Mouse (Mus musculus): Measurements from ENCODE around the gene Dapk1. TPM values are rescaled to one million over a fixed set of nuclear protein-coding genes. Genes with fewer than 3 reads are reported as not detected.

Gene Dapk1
- polyA plus RNA-seq, 1 experiment from 2014 or later = 21.4 TPM

DNA sequence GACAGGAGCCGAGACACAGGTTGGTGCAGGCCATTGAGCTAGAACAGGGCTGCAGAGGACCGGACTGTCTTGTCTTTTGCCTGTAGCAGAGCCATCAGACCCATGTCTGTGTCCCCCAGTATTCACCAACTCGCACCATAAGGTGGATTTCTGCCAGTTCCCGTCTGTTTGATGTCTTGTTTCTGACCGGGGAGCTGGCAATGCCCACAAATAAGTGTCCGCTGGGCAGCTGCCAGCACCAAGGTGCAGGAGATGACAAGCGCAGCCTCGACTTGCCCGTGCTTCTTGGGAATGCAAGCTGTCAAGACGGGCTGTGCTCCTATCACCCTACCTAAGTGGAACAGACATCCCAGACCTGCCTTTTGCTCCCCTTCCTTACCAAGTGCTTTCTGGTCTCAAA is 115.7 kb downstream of the Dapk1 start:
- ATAC-seq (ENCODE audit: insufficient number of reproducible peaks, insufficient read depth, low FRiP score, low TSS enrichment, low read depth) = no peak
- no peaks in the 10 kb centered on the region for H3K4me1 ChIP-seq (replicated peaks)
- WGBS = 91% methylated on average over 10 of the region's 10 CpGs

GRCm38 (mm10) chr13:60719581-60719980 is 117.8 kb downstream of the Dapk1 start:
- no peaks in the 10 kb centered on the region for H3K27me3 ChIP-seq
- H3K4me3 ChIP-seq (replicated peaks) = no peak overlapping the region
- ATAC-seq (ENCODE audit: insufficient number of reproducible peaks, insufficient read depth, low FRiP score, low TSS enrichment, low read depth) = no peak
- no peaks in the 10 kb centered on the region for H3K9me3 ChIP-seq
- 90% methylated on average over 10 of the region's 10 CpGs for WGBS
- H3K36me3 ChIP-seq = peaks cover 50% of the 10 kb centered on the region
- H3K27ac ChIP-seq = no peak overlapping the region
- H3K9ac ChIP-seq (replicated peaks) = no peak overlapping the region
- H3K4me2 ChIP-seq = no peak overlapping the region
- no peaks in the 10 kb centered on the region for H3K4me1 ChIP-seq (replicated peaks)

More for the DNA sequence above, 115.7 kb downstream of the Dapk1 start:
- Histone ChIP-seq H3K36me3 (peaks cover 33% of the 10 kb centered on the region; the same call in 1 of the 2 replicates), H3K4me3 (replicated peaks) (no peak overlapping the region), H3K9me3 (no peaks in the 10 kb centered on the region), H3K9ac (replicated peaks) (no peak overlapping the region), H3K27ac (no peak overlapping the region), H3K4me2 (no peak overlapping the region), H3K27me3 (no peaks in the 10 kb centered on the region)

GRCm38 (mm10) chr13:60722763-60723162 is 121.0 kb downstream of the Dapk1 start:
- 91% methylated on average over 8 of the region's 8 CpGs for WGBS
- no peak overlapping the region for H3K9ac ChIP-seq (replicated peaks)
- no peak overlapping the region for H3K27ac ChIP-seq
- H3K9me3 ChIP-seq = no peaks in the 10 kb centered on the region
- peaks cover 69% of the 10 kb centered on the region for H3K36me3 ChIP-seq
- H3K4me1 ChIP-seq (replicated peaks) = no peaks in the 10 kb centered on the region
- no peaks in the 10 kb centered on the region for H3K27me3 ChIP-seq
- no peak overlapping the region for H3K4me2 ChIP-seq
- H3K4me3 ChIP-seq (replicated peaks) = no peak overlapping the region
- no peak for ATAC-seq (ENCODE audit: insufficient number of reproducible peaks, insufficient read depth, low FRiP score, low TSS enrichment, low read depth)

DNA sequence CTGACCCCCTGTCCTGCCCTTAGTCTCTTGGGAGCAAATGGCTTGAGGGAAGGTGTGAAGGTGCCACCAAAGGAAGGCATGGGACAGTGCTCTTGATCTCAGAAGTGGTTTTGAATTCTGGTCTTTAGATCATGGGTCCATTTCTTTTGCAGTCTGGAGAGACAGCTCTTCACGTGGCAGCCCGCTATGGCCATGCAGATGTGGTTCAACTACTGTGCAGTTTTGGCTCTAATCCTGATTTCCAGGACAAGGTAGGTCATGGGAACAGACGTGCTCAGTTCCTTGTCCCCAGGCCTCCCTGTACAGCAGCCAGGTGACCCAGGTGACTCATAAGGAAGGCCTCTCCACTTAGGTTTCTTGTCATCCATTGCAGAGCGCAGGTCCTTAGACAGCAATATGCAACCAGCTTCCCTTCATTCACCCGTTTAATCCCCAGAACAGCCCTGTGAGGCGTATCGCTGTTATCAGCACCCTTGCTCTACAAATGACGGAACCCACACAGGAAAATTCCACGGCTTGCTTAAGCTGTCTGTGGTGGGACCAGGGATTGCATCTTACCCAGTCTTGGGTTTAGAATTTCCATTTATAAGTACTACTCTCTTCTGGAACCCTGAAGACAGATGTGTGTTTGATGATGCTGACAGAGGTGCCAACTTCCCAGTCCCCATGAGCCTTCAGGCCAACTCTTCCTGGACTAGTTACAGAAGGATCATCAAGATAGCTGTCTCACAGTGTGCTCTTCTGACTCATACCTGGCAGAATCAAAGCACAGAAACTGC is 126.7 kb downstream of the Dapk1 start:
- no peak overlapping the region for H3K9ac ChIP-seq (replicated peaks)
- 89% methylated on average over 9 of the region's 9 CpGs for WGBS
- no peak for ATAC-seq (ENCODE audit: insufficient number of reproducible peaks, insufficient read depth, low FRiP score, low TSS enrichment, low read depth)

GRCm38 (mm10) chr13:60729055-60729402 is 127.3 kb downstream of the Dapk1 start:
- Histone ChIP-seq H3K4me3 (replicated peaks) (no peak overlapping the region), H3K9ac (replicated peaks) (no peak overlapping the region), H3K27ac (no peak overlapping the region), H3K4me2 (no peak overlapping the region), H3K9me3 (no peaks in the 10 kb centered on the region), H3K36me3 (peaks cover 58% of the 10 kb centered on the region), H3K27me3 (no peaks in the 10 kb centered on the region), H3K4me1 (replicated peaks) (no peaks in the 10 kb centered on the region)
- 75% methylated on average over 3 of the region's 3 CpGs for WGBS
- no peak for ATAC-seq (ENCODE audit: insufficient number of reproducible peaks, insufficient read depth, low FRiP score, low TSS enrichment, low read depth)

More for the DNA sequence above, 126.7 kb downstream of the Dapk1 start:
- Histone ChIP-seq H3K4me2 (no peak overlapping the region), H3K36me3 (peaks cover 64% of the 10 kb centered on the region), H3K4me1 (replicated peaks) (no peaks in the 10 kb centered on the region), H3K9me3 (no peaks in the 10 kb centered on the region), H3K27ac (no peak overlapping the region), H3K4me3 (replicated peaks) (no peak overlapping the region), H3K27me3 (no peaks in the 10 kb centered on the region)

- no peaks in the 10 kb centered on the region for H3K9me3 ChIP-seq
- no peaks in the 10 kb centered on the region for H3K27me3 ChIP-seq
- H3K4me2 ChIP-seq = no peak overlapping the region
- no peak overlapping the region for H3K9ac ChIP-seq (replicated peaks)
- no peak overlapping the region for H3K4me3 ChIP-seq (replicated peaks)
- H3K4me1 ChIP-seq (replicated peaks) = no peaks in the 10 kb centered on the region
- no peak overlapping the region for H3K27ac ChIP-seq
- no peak for ATAC-seq (ENCODE audit: insufficient number of reproducible peaks, insufficient read depth, low FRiP score, low TSS enrichment, low read depth)
- H3K36me3 ChIP-seq = peaks cover 55% of the 10 kb centered on the region
- WGBS = 95% methylated on average over 7 of the region's 7 CpGs
These were observed 128.8 kb downstream of the Dapk1 start for GRCm38 (mm10) chr13:60730587-60730986.

DNA sequence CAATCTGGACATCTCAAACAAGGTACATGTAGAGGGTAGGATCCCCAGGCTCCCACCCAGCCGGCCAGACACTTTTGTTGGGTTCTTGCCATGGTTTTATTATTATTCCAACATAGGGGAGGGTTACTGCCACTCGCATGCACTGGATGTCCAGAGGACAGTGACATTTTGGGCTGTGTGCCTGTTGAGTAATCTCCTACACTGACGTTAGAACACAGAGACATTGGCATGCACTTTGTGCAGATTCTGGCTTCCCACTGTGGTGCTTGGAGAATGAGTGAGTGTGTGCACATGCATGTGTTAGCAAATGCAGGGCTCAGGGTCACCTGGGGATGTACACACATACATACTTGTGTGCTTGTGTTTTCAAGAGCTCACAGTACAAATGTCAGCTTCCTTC is 129.3 kb downstream of the Dapk1 start:
- Histone ChIP-seq H3K27ac (no peak overlapping the region), H3K4me2 (no peak overlapping the region), H3K9ac (replicated peaks) (no peak overlapping the region), H3K9me3 (no peaks in the 10 kb centered on the region), H3K36me3 (peaks cover 55% of the 10 kb centered on the region), H3K4me1 (replicated peaks) (no peaks in the 10 kb centered on the region), H3K4me3 (replicated peaks) (no peak overlapping the region), H3K27me3 (no peaks in the 10 kb centered on the region)
- ATAC-seq (ENCODE audit: insufficient number of reproducible peaks, insufficient read depth, low FRiP score, low TSS enrichment, low read depth) = no peak
- 90% methylated on average over 3 of the region's 3 CpGs for WGBS

DNA sequence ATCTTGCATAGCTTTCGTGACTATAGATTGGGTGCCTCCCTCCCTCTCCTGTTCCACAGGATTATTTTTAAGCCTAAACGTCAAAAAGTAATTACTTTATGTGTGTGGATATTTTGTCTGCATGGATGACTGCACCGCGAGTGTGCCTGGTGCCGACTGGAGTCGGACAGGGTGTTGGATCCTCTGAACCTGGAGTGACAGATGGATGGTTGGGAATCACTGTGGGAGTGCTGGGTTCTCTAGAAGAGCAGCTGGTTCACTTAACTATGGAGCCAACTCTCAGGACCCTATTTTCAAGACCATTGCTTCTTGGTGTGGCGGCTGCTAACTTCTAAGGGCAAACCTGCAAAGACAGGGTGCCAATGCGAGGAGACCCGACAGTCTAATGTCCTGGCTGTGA is 133.6 kb downstream of the Dapk1 start:
- H3K9me3 ChIP-seq = no peaks in the 10 kb centered on the region
- H3K4me2 ChIP-seq = no peak overlapping the region
- WGBS = 88% methylated on average over 9 of the region's 9 CpGs
- no peak for ATAC-seq (ENCODE audit: insufficient number of reproducible peaks, insufficient read depth, low FRiP score, low TSS enrichment, low read depth)
- H3K4me3 ChIP-seq (replicated peaks) = no peak overlapping the region
- H3K9ac ChIP-seq (replicated peaks) = no peak overlapping the region
- H3K27me3 ChIP-seq = no peaks in the 10 kb centered on the region
- peaks cover 9% of the 10 kb centered on the region; the same call in 1 of the 2 replicates for H3K4me1 ChIP-seq (replicated peaks)
- peaks cover 47% of the 10 kb centered on the region for H3K36me3 ChIP-seq
- no peak overlapping the region for H3K27ac ChIP-seq

GRCm38 (mm10) chr13:60736421-60737105 is 134.8 kb downstream of the Dapk1 start:
- Histone ChIP-seq H3K27ac (no peak overlapping the region), H3K4me2 (no peak overlapping the region), H3K27me3 (no peaks in the 10 kb centered on the region), H3K9ac (replicated peaks) (no peak overlapping the region), H3K4me1 (replicated peaks) (peaks cover 9% of the 10 kb centered on the region; the same call in 1 of the 2 replicates), H3K4me3 (replicated peaks) (no peak overlapping the region), H3K9me3 (no peaks in the 10 kb centered on the region), H3K36me3 (peaks cover 41% of the 10 kb centered on the region)
- ATAC-seq (ENCODE audit: insufficient number of reproducible peaks, insufficient read depth, low FRiP score, low TSS enrichment, low read depth) = no peak
- 83% methylated on average over 13 of the region's 13 CpGs for WGBS

DNA sequence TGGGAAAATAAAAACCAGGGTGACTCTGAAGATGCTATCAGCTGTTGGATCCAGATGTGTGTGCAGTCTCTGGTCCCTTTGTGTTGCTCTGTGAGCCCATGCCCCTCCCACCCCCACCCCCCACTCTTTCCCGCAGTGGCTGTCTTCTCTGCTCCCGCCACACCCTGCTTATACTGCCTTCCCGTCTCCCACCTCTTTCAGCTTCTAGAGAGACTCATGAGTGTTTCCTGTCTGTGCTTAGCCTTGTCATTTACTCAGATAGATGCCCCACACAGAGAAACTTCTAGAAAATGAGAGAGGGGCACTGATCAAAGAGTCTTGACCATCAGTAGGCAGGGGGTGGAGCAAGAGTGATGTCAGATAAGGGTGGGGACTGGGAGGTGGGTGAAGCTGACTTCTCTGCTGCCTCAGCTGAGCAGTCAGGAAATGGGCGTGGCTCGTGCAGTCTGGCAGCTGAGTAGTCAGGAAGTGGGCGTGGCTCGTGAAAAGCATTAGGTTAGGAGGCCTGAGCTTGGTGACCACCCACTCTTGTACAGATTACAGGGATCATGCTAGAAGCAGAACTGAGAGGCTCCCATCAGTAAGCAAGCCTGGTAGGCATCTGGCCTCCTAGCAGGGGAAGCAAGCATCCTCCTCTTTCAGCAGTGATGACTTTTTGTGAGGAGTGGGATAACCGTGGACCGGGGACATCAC is 136.0 kb downstream of the Dapk1 start:
- H3K9me3 ChIP-seq = no peaks in the 10 kb centered on the region
- H3K4me1 ChIP-seq (replicated peaks) = peaks cover 9% of the 10 kb centered on the region; the same call in 1 of the 2 replicates
- no peaks in the 10 kb centered on the region for H3K27me3 ChIP-seq
- peak overlapping the region; percentile 23 for H3K4me3 ChIP-seq (replicated peaks)
- no peak overlapping the region for H3K9ac ChIP-seq (replicated peaks)
- H3K4me2 ChIP-seq = peak overlapping the region; percentile 52
- H3K36me3 ChIP-seq = peaks cover 36% of the 10 kb centered on the region
- 3% methylated on average over 9 of the region's 9 CpGs for WGBS
- peak; percentile 74; the same call in 1 of the 2 replicates for ATAC-seq (ENCODE audit: insufficient number of reproducible peaks, insufficient read depth, low FRiP score, low TSS enrichment, low read depth)
- H3K27ac ChIP-seq = peak overlapping the region; percentile 69

- Histone ChIP-seq H3K36me3 (peaks cover 33% of the 10 kb centered on the region), H3K4me3 (replicated peaks) (peak overlapping the region; percentile 23), H3K4me2 (peak overlapping the region; percentile 52), H3K27ac (peak overlapping the region; percentile 69), H3K4me1 (replicated peaks) (peaks cover 9% of the 10 kb centered on the region; the same call in 1 of the 2 replicates), H3K9ac (replicated peaks) (no peak overlapping the region), H3K27me3 (no peaks in the 10 kb centered on the region), H3K9me3 (no peaks in the 10 kb centered on the region)
- WGBS = 12% methylated on average over 9 of the region's 9 CpGs
- peak; percentile 53; the same call in 1 of the 2 replicates for ATAC-seq (ENCODE audit: insufficient number of reproducible peaks, insufficient read depth, low FRiP score, low TSS enrichment, low read depth)
These were observed 136.7 kb downstream of the Dapk1 start for GRCm38 (mm10) chr13:60738429-60738828.
